Mouse (Mus musculus) stomach, embryonic 15.5 days (tissue): ENCODE results near the gene Ccdc188. TPM values are rescaled to one million over a fixed set of nuclear protein-coding genes. Genes with fewer than 3 reads are reported as not detected.

ENCODE experiments used
- ATAC-seq: fragments of 200-750 bp; cut with Nextera tagmentation; 2 replicates; pipeline ENCODE4 v1.8.0; 2017; ENCODE audit warnings: low read depth, moderate number of reproducible peaks, moderate TSS enrichment; ENCODE audit not compliant: insufficient read depth, low FRiP score
- H3K27ac ChIP-seq: fragments of 300-500 bp; sonication (generic); 2 replicates; pipeline ENCODE4 v1.5.1; 2015; ENCODE audit warnings: mild to moderate bottlenecking, inconsistent platforms
- H3K27me3 ChIP-seq: fragments of 300-500 bp; sonication (generic); replicated peaks from 2 replicates; pipeline ENCODE4 v1.6.1; 2015; ENCODE audit warnings: inconsistent platforms
- H3K36me3 ChIP-seq: fragments of 300-500 bp; sonication (generic); 2 replicates; pipeline ENCODE4 v1.6.1; 2015; ENCODE audit warnings: inconsistent platforms
- H3K4me1 ChIP-seq: fragments of 300-500 bp; sonication (generic); 2 replicates; pipeline ENCODE4 v1.6.1; 2015; ENCODE audit warnings: inconsistent platforms
- H3K4me2 ChIP-seq: fragments of 300-500 bp; sonication (generic); 2 replicates; pipeline ENCODE4 v1.6.1; 2015; ENCODE audit warnings: mild to moderate bottlenecking, inconsistent platforms
- H3K4me3 ChIP-seq: fragments of 300-500 bp; sonication (generic); replicated peaks from 2 replicates; pipeline ENCODE4 v1.5.1; 2015; ENCODE audit warnings: inconsistent platforms
- H3K9ac ChIP-seq: fragments of 300-500 bp; sonication (generic); 2 replicates; pipeline ENCODE4 v1.6.1; 2015; ENCODE audit warnings: inconsistent platforms
- H3K9me3 ChIP-seq: fragments of 300-500 bp; sonication (generic); 2 replicates; pipeline ENCODE4 v1.6.1; 2016; ENCODE audit warnings: inconsistent platforms
- WGBS: fragments of 180-500 bp; shearing (Covaris S2); methylation state at CpG from one replicate; pipeline ENCODE4 v1.1.7; 2015; 5-methylcytosine and 5-hydroxymethylcytosine counted together
- polyA plus RNA-seq: library from polyadenylated mRNA; unstranded; fragments of >200 nt; fragmentation: Nextera tagmentation; extraction: Ambion mirVana; gene quantifications from 2 replicates; pipeline ENCODE4 v1.2.1, GENCODE M21; 2015

Gene Ccdc188
- polyA plus RNA-seq, 1 experiment from 2014 or later: not detected

GRCm38 (mm10) chr16:18227897-18228422, 10.3 kb downstream of the Ccdc188 start:
- Histone ChIP-seq H3K9ac (no peak overlapping the region), H3K27ac (no peak overlapping the region), H3K4me2 (no peak overlapping the region), H3K4me1 (peaks cover 20% of the 10 kb centered on the region), H3K27me3 (no peaks in the 10 kb centered on the region), H3K36me3 (peaks cover 30% of the 10 kb centered on the region), H3K9me3 (no peaks in the 10 kb centered on the region), H3K4me3 (no peak overlapping the region)
- 88% methylated on average over 20 of the region's 20 CpGs for WGBS
- ATAC-seq: no peak

- 92% methylated on average over 4 of the region's 4 CpGs for WGBS
- no peaks in the 10 kb centered on the region for H3K27me3 ChIP-seq
Observed at GRCm38 (mm10) chr16:18228856-18229255, 11.2 kb downstream of the Ccdc188 start.

DNA sequence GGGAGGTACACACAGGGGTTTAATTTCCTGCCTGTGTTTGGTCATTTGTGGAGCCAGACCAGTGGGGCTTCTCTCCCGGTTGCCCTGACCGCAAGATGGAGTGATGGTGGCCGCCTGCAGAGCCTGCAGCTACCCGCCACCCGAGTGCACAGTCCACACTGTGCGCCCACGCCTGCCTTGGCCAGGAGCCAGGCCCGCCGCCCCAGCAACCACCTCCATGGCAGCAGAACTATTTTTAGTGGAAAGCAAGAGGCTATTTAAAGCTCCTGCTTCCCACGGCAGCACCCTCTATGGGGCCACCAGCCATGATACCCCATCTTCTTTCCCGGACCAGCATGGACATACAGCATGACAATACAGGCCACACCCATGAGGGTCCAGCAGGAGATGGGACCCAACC, 11.9 kb downstream of the Ccdc188 start:
- WGBS: 58% methylated on average over 11 of the region's 11 CpGs
- H3K9ac ChIP-seq: no peak overlapping the region
- H3K9me3 ChIP-seq: no peaks in the 10 kb centered on the region
- H3K36me3 ChIP-seq: peaks cover 15% of the 10 kb centered on the region
- ATAC-seq: peak; percentile 21; the same call in 1 of the 2 replicates
- 0 out of 2 replicates have a peak overlapping the region, but pooled peaks have one; percentile 2 for H3K4me2 ChIP-seq
- H3K27ac ChIP-seq: no peak overlapping the region
- peaks cover 33% of the 10 kb centered on the region for H3K4me1 ChIP-seq
- H3K27me3 ChIP-seq: no peaks in the 10 kb centered on the region
- no peak overlapping the region for H3K4me3 ChIP-seq

More at GRCm38 (mm10) chr16:18228856-18229255, 11.2 kb downstream of the Ccdc188 start:
- Histone ChIP-seq H3K9me3 (no peaks in the 10 kb centered on the region), H3K4me1 (peaks cover 29% of the 10 kb centered on the region), H3K27ac (no peak overlapping the region), H3K36me3 (peaks cover 22% of the 10 kb centered on the region), H3K4me2 (no peak overlapping the region), H3K4me3 (no peak overlapping the region), H3K9ac (no peak overlapping the region)
- no peak for ATAC-seq

DNA sequence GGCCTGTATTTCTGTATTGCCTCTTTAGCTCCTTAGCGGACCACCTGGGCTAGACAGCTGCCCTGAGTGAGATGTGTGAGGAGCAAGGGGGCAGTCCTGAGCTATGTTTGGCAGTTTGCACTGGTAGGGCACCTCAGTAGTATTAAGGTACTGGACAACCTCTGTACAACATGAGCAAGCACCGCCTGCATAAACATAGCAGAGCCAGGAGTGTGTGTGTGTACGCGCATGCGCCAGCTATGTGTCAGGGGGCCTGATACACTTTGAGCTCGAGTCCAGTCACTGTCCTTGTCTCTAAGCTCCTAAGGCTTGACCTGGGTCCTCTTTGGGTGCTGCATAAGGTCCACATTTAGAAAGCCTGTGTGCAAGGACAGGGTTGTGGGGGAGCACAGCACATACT, 12.9 kb downstream of the Ccdc188 start:
- WGBS: 79% methylated on average over 6 of the region's 6 CpGs

DNA sequence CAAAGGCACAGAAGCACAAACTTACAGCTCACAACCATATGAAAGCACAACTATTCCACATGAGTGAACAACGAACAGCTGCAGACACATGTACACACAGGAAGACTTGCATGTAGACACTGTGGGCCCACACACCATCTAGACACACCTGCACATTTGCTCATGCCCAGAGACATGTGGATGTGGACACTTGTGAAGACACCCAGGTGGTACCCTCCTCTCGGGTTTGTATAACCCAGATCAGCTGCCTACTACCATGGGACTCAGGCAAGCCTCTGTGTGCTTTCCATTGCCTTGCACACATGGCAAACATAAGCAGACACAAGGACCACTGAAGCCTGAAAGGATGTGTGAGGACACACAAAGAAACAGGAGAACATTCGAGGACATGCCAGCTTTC, 13.4 kb downstream of the Ccdc188 start:
- Histone ChIP-seq H3K9me3 (no peaks in the 10 kb centered on the region), H3K27me3 (no peaks in the 10 kb centered on the region), H3K4me2 (no peak overlapping the region), H3K4me1 (peaks cover 40% of the 10 kb centered on the region), H3K4me3 (no peak overlapping the region), H3K27ac (no peak overlapping the region), H3K36me3 (0 out of 2 replicates have a peak, but pooled peaks cover 6% of the 10 kb centered on the region), H3K9ac (no peak overlapping the region)
- no peak for ATAC-seq
- WGBS: 77% methylated on average over 3 of the region's 3 CpGs

More for the DNA sequence above, 12.9 kb downstream of the Ccdc188 start:
- no peak for ATAC-seq
- H3K9me3 ChIP-seq: no peaks in the 10 kb centered on the region
- H3K4me2 ChIP-seq: no peak overlapping the region
- 0 out of 2 replicates have a peak, but pooled peaks cover 6% of the 10 kb centered on the region for H3K36me3 ChIP-seq
- no peak overlapping the region for H3K27ac ChIP-seq
- H3K9ac ChIP-seq: no peak overlapping the region
- no peak overlapping the region for H3K4me3 ChIP-seq
- no peaks in the 10 kb centered on the region for H3K27me3 ChIP-seq
- H3K4me1 ChIP-seq: peaks cover 36% of the 10 kb centered on the region

- Histone ChIP-seq H3K9me3 (no peaks in the 10 kb centered on the region), H3K4me2 (no peak overlapping the region), H3K4me3 (no peak overlapping the region), H3K36me3 (0 out of 2 replicates have a peak, but pooled peaks cover 6% of the 10 kb centered on the region), H3K4me1 (peaks cover 44% of the 10 kb centered on the region), H3K27me3 (no peaks in the 10 kb centered on the region), H3K9ac (no peak overlapping the region), H3K27ac (no peak overlapping the region)
- WGBS: 79% methylated on average over 4 of the region's 4 CpGs
- no peak for ATAC-seq
Observed at GRCm38 (mm10) chr16:18231451-18231850, 13.8 kb downstream of the Ccdc188 start.

DNA sequence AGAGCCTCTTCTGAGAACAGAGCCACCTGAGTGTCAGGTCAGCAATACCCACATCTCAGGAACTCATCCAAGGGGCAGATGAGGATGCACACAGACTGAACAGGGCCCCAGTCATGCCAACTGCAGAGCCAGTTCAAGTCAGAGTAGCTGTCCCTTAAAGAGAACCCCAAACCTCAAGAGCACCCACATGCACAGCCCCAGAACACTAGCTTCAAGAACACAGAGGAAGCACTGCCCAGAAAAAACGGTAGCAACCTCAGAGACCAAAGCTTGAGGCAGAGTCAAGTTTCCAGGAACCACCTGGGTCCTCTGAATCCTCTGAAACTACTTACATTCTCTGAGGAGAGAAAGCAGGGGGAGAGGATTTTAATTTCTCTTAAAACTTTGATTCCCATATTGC, 15.8 kb downstream of the Ccdc188 start:
- H3K36me3 ChIP-seq: 0 out of 2 replicates have a peak, but pooled peaks cover 3% of the 10 kb centered on the region
- no peak overlapping the region for H3K4me2 ChIP-seq
- no peak overlapping the region for H3K4me3 ChIP-seq
- H3K4me1 ChIP-seq: peaks cover 49% of the 10 kb centered on the region
- H3K9ac ChIP-seq: peak overlapping the region; percentile 58; the same call in 1 of the 2 replicates
- no peaks in the 10 kb centered on the region for H3K9me3 ChIP-seq
- H3K27ac ChIP-seq: no peak overlapping the region
- no peak for ATAC-seq
- WGBS: 29% methylated on average over 1 of the region's 1 CpGs
- no peaks in the 10 kb centered on the region for H3K27me3 ChIP-seq

- H3K4me1 ChIP-seq: peaks cover 49% of the 10 kb centered on the region
- 14% methylated on average over 13 of the region's 13 CpGs for WGBS
- H3K27ac ChIP-seq: peak overlapping the region; percentile 92; the same call in 1 of the 2 replicates
- ATAC-seq: peak; percentile 18; the same call in 1 of the 2 replicates
- H3K27me3 ChIP-seq: no peaks in the 10 kb centered on the region
- peaks cover 8% of the 10 kb centered on the region for H3K36me3 ChIP-seq
- H3K4me3 ChIP-seq: peak overlapping the region; percentile 75
- no peaks in the 10 kb centered on the region for H3K9me3 ChIP-seq
- H3K4me2 ChIP-seq: peak overlapping the region; percentile 84
- H3K9ac ChIP-seq: peak overlapping the region; percentile 58
Observed at GRCm38 (mm10) chr16:18233919-18234670, 16.4 kb downstream of the Ccdc188 start.

DNA sequence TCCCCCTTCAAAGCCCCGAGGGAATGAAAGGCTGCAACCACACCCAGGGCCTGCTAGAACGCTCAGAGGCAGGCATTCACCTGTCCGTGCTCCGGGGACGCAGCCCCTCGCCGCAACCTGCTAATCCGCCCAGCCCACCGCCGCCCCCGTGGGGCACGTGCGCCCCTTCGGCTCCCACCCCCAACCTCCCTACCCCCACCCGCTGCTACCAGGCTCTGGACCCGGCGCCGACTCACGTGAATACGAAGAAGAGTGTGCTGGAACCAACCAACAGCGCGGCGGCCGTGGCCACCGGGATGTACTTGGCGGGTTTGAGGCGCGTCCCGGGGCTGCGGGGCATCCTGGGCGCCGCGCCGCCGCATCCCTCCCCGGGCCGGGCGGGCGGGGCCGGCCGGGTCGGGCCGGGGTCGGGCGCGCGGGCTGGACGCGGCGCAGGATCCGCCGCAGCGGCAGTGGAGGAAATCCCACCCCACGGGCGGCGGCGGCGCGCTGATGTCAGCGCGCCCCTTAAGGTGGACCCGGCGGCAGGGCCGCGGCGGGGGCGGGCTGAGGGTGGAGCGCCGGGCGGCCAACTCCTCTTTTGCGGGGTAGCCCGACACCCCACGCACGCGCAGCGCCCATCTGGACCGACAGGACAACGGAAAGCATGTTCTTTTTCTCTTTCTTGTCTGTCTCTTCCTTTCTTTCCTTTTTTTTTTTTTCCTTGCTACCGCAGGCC, 17.2 kb downstream of the Ccdc188 start, which contains the start of gene Zdhhc8:
TSS of gene Zdhhc8 (minus strand) at position 466 of the 718 bp plus-strand sequence.
- Histone ChIP-seq H3K4me1 (peaks cover 43% of the 10 kb centered on the region), H3K36me3 (peaks cover 13% of the 10 kb centered on the region), H3K27ac (peak within 1 kb of the TSS; percentile 92), H3K4me3 (peak within 1 kb of the TSS; percentile 75), H3K27me3 (no peaks in the 10 kb centered on the region), H3K4me2 (peak within 1 kb of the TSS; percentile 84), H3K9me3 (no peaks in the 10 kb centered on the region), H3K9ac (peak within 1 kb of the TSS; percentile 58)
- peak; percentile 69 for ATAC-seq
- under 1% methylated on average over 61 of the region's 79 CpGs for WGBS

- H3K27me3 ChIP-seq: no peaks in the 10 kb centered on the region
- WGBS: 3% methylated on average over 19 of the region's 19 CpGs
- peak overlapping the region; percentile 75 for H3K4me3 ChIP-seq
- peak overlapping the region; percentile 92 for H3K27ac ChIP-seq
- H3K36me3 ChIP-seq: peaks cover 19% of the 10 kb centered on the region
- peak overlapping the region; percentile 84 for H3K4me2 ChIP-seq
- peak overlapping the region; percentile 50 for H3K9ac ChIP-seq
- H3K4me1 ChIP-seq: peaks cover 36% of the 10 kb centered on the region
- peak; percentile 67 for ATAC-seq
- no peaks in the 10 kb centered on the region for H3K9me3 ChIP-seq
Observed at GRCm38 (mm10) chr16:18235389-18236065, 17.8 kb downstream of the Ccdc188 start.
